Mouse (Mus musculus) v-Abl transformed pro-B cells (cell line): ENCODE data around the gene Akr1b3.

Experiments
- in situ Hi-C, 2 experiments: fragments of 400-800 bp; cut with MboI; formaldehyde crosslinking; loops; one replicate each; pipeline ENCODE4 v1.15.1; 2025; ENCODE audit not compliant: unreplicated experiment in 2 of 2

The Akr1b3 gene

DNA sequence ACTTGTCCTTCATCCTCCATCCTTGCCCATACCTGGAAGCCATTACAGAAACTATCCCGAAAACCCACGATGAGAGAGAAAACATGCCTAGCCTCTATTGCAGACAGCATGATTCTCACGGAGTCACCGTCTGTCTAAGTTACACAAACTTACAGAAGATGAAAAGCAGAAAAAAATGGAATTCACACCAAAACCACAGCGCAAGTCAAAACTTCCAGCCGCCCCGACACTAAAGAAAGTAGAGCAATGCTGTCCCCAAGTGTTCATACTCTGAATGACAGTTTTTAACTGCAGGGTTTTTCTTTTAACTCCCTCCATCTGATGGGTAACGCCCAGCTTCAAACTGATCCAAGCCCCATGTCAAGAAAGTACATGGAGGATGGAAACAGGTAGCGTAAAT lies 39.6 kb downstream of the Akr1b3 start:
- in situ Hi-C loops = loop anchor here in 1 of 2 experiments (25.0 kb wide), 1 partner anchor 485 kb away; no protein-coding TSS in a partner anchor

- in situ Hi-C loops = no loop called here
Observed at GRCm38 (mm10) chr6:34274346-34274745, 42.9 kb downstream of the Akr1b3 start.

DNA sequence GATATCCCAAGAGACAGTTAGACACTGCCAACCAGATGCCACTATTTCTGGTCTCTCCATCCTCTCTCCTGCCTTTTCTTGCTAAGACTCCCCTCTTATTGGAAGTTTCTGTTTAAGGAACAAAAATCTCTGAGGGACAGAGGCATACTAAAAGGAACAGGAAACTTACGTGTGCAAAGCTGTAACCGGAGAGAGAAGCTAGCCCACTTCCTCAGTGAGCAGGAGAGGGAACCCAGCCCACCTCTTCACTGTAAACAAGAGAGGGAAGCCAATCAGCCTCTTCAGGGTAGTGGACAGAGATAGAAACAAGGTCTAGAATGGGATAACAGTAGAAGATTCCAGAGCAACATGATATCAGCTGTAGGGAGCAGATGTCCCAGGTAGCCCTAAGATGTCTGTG lies 44.2 kb downstream of the Akr1b3 start:
- in situ Hi-C loops = no loop called here

DNA sequence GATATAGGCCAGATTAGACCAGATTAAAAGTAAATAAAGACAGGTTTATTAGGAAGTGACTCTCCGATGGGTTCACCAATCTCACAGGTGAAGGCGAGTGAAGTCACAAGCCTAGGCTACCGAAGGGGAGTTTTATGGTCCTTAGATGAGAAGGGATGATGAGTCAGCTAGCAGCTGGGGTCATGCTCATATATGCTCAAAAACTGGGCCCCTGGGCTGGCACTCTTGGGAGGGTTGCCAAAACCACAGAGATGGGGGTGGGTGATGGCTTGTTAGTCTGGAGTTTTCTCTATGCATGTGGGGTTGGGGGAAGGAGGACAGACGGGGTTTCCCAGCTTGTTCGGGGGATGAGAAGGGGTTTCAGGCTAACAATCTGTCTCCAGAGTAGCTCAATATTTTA lies 44.8 kb downstream of the Akr1b3 start:
- in situ Hi-C loops = no loop called here

DNA sequence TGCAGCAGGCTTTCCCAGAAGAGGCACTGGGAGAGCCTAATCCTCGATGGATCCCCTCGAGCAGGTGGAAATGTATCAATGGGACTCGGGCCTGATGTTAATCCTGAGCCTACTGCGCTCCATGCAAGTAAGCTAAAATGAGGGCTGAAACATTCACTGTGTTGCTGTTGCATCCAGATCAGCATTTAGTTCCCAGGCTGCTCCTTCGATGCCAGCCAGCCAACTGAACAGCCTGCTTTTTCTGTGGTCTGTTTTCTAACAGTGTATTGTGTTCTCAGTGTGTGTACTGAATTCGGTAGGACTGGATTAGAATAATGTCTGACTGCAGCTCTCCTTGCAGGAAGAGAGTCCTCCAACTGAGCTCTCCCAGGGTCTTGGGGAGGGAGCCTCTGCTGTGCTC lies 46.6 kb downstream of the Akr1b3 start:
- in situ Hi-C loops = no loop called here

- in situ Hi-C loops = no loop called here
Observed at GRCm38 (mm10) chr6:34258546-34258945, 58.7 kb downstream of the Akr1b3 start.
